Mouse (Mus musculus): ENCODE results near the gene Tecpr2.

The Tecpr2 gene

DNA sequence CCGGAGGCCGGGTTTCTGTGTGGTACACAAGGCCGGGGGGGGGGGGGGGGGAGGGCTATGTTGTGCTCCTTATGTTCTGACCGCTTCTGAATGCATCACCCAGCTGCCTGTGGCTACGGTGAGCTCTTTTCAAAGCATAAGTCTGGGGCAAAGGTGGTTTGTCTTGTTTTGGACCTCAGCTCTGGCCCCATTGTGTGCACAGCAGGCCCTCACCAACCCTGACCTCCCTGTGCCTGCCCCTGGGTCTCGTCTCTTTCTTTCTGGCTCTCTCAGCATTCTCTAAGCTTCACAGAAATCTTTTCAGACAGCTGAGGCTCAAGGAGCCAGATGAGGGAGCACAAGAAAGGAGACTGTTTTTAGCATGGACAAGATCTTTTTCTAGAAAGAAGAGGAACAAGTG is 23.5 kb upstream of the Tecpr2 start:
- no peak for DNase-seq

DNA sequence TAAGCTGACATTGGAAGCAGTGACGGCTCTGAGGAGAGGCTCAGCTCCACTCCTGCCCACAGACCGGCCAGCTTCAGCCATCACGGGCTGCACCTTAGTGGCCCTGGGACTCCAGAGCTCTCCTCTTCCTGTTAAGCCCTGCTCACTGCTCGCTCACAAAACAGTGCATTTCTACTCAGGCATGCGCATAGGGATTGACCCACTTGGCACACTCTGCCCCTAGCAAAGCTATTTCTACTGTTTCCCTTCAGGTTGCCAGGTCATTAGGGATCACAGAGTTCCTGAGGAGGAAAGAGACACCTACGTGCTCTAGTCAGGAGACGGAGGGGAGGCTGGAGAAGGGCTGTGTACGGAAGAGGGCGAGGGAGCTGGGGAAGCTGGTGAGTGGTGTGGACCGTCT is 23.1 kb upstream of the Tecpr2 start:
- DNase-seq, result no peak

DNA sequence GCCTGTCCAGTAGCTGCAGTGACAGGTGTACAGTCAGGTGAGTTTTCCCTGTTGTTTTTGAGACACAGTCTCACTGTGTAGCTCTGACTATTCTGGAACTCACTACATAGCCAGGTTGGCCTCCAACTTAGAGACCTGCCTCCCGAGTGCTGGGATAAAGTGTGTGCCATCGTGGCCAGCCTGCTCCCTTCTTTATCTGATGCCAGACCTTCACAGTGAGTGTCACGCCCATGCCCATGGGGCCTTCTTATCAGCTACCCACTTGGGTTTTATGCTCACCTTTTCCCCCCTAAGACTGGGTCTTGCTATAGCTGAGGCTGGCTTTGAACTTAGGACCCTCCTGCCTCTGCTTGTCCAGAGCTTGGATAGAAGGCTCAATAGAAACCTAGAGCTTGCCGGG is 19.0 kb upstream of the Tecpr2 start:
- DNase-seq, result no peak

DNA sequence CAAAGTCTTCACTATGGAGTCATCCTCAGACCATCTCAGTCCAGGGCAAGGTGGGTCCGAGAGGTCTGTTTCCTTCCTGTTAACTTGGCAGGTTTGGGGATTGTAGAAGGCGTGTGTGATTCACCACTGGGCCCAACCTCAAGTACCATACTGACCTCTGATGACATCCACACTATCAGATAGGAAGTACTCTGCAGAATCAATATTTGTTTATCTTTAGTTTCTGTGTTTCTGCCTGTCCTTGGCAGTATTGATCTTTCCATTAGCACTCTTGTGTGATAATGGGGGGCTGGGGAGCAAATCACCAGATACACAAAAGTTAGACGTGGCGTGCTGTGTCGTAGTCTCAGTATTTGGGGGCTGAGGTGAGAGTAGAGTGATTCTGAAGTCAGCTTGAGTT is 17.8 kb upstream of the Tecpr2 start:
- no peak for DNase-seq

DNA sequence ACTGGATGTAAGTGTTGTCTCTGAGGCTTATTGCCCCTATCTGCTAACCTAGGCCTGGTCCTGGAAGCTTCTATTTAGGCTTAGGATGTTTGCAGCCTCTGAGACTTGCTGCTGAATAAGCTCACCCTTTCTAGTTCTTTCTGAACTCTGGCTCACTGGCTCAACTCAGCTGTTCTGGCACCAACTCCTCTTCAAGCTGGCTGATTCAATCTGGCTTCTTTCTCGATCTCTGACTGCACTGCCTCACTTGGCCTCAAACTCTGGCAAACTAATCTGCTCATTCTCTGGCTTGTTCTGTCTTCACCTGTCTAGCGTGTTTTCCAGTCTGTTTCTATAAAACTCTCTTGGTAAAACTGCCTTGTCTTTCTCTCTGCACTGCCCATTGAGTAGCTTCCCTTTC is 13.7 kb upstream of the Tecpr2 start:
- DNase-seq, result no peak

DNA sequence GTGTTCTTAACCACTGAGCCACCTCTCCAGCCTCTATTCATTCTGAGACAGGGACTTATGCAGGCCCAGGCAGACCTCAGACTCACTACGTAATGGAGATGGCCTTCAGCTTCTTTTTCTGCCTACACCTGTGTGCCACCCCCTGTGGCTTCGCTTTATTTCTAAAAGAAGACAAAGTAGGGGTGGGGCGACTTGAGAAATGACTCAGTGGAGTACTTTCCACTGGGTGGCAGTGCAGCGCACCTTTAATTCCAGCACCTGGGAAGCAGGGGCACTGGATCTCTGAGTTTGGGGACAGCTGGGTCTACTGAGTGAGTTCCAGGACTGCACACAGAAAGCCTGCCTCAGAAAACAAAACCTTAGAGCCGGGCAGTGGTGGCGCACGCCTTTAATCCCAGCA is 6.8 kb upstream of the Tecpr2 start:
- DNase-seq, result peak; percentile 10

DNA sequence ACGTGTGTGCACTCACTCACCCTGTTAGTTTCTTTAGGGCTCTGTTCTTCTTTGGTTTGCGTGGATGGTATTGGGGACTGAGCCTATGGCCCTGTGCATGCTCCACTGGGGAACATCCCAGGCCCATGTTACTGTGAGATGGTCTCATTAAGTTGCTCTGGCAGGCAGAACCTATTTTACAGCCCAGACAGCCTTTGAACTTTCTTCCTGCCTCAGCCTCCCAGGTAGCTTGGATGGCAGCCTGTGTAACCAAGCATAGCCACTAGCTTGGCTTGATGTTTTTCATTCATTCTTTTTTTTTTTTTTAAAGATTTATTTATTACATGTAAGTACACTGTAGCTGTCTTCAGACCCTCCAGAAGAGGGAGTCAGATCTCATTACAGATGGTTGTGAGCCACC is 3.8 kb upstream of the Tecpr2 start:
- no peak for DNase-seq

DNA sequence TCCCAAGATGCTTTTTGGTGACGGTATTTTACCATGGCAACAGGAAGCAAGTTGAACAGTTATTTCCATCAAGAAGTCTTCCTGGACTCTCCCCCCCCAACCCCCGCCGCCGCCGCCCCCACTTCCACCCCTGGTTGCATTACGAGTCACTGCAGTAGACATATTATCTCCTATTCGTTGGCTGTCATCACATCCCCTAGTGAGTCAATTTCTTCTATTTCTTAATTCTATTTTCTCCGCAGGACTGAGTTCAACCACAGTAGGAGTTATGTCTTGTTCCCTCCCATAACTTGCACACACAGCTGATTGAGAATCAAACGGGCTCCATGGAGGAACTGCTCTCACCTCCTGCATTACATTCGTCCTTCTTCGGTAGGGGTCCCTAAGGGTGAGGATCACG is 958 bp upstream of the Tecpr2 start:
- no peak for DNase-seq

DNA sequence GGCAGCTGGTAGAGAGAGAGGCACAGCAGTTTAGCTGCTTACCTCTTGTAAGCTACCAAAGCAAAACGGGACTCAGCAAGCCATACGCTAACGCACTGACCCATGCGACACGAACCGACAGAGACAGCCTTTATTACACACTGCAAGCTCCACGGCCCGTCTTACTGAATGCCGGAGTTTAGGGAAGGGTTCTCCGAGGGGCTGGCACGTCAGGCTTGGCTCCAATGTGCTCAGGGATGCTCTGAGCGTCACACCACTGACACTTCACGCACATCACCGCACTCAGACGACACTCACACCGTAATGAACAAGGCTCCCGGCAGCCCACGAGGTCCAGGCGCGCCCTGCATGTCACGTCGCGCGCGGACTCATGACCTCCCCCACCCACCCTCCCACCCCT is 458 bp upstream of the Tecpr2 start:
- no peak for DNase-seq

DNA sequence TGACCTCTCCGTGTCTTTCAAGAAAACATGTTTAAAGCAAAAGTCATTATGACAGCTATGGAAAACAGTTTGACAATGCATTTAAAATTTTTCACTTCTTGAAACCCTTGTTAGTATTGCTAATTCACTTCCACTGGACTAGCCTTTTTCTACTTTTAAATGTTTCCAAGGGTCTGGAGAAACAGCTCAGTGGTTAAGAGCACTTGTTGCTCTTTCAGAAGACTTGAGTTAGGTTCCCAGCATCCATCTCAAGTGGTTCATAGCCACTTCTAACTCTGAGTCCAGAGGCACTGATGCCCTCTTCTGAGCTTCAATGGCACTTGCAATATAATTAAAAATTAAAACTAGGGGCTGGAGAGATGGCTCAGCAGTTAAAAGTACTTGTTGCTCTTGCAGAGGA is 2.8 kb downstream of the Tecpr2 start:
- peak; percentile 26 for DNase-seq

DNA sequence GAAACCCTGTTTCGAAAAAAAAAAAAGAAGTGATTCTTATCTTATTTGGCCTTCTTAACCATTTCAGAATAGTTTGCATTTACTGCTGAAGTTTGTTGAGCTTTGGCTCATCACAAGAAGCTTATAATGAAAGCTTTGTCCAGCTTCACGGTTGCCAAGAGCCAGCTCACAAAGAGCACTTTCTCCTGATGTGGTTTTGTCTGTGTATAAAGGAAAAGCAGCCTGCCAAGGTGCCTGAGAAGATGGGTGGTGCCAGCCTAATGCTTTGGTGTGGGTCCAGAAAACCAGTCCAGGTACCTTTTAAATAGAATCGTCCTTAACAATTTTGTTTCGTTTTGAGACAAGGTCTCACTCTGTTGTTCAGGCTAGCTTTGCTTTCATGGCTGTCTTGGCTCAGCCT is 13.0 kb downstream of the Tecpr2 start:
- no peak for DNase-seq

DNA sequence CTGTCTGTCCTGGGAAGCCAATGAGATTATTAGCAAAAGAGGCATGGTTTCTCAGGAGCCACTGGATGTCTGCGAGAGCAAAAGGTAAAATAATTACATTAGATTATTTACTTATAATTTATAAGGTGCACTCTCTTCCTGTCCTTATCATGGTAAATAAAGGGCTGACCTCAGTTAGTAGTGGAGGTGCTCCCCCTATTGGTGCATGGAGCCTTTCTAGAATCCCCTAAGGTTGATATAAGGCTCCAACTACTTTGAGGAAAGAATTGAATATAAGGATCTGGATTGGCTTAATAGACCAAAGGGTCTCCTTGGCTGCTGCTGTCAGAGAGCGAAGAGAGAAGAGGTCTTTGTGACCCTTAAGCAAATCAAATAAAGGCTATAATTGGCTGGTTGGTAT is 14.5 kb downstream of the Tecpr2 start:
- DNase-seq, result peak; percentile 61

DNA sequence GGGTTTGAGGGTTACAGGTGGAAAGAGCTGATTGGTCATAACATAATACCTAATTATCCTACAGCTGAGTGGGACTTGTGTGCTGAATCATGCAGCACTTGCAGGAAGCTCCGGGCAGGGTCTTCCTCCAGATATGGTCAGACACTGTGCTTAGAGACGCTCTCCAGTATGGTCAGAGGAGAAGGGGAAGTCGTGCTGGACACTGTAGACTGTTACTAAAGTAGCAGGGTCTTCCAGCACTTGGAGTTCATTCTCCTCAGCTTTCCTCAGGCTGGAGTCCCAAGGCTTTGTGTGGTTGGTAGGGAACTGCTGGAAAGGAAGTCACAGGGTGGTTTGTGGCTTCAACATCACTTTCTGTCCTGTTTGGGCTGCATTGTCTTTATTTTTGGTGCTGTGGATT is 18.8 kb downstream of the Tecpr2 start:
- DNase-seq, result no peak

DNA sequence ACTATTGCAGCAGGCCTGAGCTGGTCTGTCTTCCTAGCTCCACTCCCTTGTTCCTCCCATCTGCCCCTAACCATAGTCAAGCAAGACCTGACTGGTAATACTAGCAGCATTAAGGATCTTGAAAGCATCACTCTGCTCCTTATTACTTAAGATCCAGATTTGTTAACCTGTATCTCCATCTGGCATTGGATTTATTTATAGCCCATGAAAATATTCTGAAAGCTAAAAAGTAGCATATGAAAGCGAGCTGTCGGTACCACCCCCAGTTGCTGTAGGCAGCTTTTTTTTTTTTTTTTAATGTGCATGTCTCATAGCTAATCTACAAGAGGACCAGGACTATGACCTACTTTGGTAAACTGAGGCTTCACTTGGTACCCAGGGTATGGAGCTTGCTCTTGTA is 20.9 kb downstream of the Tecpr2 start:
- DNase-seq, result no peak

DNA sequence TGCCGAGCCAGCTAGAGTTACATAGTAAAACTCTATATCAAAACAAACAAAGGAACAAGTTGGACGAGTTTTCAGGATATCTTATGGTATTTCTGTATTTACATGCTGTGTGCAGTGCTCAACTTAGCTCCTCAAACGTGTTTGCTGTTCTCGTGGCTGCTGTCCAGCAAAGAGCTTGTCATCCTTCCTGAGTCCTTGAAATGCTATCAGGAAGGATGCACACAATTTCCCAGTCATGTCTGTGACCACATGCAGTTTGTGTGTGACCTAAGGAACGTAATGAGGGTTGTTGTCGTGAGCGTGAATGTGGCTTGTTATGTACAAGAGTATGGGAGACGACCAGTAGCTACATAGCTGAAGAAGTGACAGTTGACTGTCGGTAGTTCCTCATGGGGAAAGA is 26.7 kb downstream of the Tecpr2 start:
- no peak for DNase-seq

DNA sequence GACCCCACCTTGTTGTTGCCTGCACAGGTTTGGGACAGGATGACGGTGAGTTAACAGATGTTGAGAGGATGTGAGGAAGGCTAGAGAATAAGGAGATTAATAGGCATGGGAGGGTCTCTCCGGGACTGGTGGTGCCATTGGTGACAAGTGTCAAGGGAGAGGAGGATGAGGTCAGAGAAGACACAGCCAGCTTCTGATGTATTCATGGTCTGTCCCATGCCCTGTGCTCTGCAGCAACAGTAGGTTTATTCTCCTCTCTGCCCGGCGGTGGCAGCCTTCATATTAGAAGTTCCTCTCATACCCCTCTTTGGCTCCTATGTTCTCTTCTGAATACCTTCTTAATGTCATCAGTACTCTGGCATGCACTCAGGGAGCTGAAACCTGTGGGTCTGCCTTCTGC is 31.2 kb downstream of the Tecpr2 start:
- no peak for DNase-seq

DNA sequence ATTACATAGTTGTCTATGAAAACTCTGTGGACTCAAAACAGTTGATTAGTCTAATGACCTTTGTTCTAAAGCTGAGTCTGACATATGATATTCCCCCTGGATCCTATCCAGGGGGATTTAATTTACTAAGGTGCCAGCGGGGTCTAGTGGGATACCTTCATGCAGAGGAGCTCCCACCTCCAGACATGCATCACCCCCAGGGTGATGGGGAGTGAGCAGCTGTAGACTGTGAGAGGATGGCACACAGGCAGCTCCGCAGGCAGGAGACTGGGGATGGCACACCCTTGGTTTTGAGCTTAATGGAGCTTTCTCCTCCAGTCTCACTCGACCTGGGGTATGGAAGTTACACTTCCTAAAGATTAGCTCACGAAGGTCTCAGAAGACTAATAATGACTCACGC is 32.5 kb downstream of the Tecpr2 start:
- DNase-seq, result no peak

DNA sequence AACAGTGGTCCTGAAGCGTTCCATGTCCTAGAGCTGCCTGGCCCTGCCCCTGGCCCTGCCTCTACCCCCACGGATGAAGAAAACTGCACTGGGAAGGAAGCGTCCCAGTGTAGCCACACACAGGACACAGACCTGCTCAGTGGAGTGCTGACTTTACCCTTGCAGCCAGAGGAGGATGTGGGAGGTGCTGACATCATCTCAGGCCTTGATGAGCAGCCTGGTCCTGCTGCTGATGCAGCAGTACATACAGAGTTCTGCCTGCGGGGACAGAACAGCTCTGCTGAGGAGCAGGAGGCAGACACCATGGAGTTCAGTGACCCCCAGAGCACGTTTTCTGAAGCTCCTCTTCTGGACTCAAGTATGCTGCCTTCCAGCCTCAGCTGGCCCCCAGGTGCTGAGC is 43.8 kb downstream of the Tecpr2 start:
- DNase-seq, result no peak

DNA sequence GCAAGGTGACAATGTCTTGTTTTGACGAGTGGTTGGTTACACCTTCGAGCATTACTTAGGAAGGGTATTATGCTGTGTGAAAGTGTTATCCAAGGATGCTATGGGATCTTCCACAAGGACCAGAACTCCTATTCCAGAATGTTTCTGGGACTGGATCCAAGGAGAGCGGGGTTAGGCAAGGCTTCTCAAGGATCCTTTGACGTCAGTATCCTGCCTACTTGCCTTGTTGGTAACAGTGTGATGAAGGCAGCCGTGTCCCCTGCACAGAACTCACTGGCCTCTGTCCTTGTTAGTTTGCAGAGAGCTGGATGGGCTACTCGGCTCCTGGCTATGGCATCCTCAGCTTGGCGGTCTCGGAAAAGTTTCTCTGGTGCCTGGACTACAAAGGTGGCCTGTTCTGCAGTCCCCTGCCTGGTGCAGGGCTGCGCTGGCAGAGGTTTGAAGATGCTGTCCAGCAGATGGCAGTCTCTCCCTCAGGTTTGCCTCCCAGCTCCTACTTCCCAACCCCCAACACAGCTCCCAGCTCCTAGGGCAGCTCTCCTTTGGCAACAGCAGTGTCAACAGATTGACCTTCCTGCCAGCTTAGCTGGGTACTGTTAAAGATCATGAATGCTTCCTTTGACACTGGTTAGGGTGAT is 47.0 kb downstream of the Tecpr2 start:
- peak; percentile 91 for DNase-seq

DNA sequence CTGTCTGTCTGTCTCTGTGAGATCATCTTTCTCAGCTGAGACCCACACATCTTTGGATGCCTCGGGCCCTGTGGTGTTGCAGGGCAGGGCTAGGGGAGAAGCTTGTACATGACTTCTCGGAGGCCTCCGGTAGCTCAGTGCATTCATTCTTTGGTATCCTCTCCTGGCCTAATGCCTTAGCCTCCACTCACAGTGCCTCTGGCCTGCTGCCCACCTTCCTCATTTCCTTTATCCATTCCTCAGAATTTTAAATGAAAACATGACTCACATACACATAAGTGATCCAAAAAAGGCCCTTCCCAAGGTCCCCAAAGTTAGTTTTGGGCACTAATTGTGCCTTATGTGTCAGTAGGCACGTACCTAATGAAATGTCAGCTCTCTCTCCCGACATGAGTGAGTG is 48.4 kb downstream of the Tecpr2 start:
- DNase-seq, result no peak

DNA sequence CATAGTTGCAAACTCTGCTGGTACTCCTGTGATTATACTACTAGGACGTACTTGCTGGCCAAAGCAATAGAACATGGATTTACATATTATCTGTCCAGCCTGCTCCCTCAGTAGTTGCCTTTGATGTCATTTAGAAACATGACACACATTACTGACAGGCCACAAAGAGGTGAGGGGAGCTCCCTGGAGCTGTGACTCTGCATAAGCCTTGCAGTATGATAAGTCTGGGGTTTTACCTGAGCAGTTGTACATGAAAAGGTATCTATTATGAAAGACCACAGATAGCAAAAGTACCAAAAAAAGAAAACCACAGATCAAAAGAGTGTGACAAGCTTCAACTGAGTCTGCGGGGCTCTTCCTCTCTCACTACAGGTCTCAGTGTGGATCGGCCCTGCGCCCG is 50.3 kb downstream of the Tecpr2 start:
- no peak for DNase-seq

DNA sequence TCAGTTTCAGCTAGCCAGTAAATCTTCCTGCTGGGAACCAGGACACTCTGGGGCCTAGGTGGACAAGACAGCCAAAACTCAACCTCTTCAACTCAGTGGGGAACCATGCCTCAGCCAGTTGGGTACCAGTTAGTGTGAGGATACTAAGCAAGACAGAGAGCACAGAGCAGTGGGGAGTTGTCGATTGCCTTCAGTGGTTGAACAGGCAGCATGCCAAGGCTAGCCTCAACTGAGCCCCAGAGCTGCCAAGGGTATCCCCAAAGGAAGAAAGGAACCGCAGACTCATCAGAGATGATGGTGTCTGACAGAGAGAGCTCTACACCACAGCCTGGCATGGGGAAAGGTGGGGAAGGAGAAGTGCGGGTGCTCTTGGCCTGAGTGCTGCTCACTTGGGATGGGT is 51.8 kb downstream of the Tecpr2 start:
- no peak for DNase-seq

DNA sequence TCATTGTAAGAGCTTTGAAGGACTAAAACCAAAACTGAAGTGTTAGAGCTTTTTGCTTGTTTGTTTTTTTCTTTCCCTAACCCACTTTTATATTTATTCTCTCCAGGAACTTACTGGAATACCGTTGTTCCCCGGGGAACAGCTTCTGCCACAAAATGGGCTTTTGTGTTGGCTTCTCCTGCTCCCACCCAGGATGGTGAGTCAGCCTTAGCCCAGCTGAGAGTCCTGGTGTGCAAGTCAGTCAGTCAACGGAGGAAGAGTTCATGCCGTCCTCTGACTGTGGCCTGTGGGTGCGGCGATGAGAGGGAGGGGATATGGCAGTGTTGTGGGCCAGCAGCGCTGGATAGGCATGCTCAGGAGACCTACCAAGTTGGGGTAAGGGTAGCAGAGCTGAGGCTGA is 57.2 kb downstream of the Tecpr2 start:
- no peak for DNase-seq

DNA sequence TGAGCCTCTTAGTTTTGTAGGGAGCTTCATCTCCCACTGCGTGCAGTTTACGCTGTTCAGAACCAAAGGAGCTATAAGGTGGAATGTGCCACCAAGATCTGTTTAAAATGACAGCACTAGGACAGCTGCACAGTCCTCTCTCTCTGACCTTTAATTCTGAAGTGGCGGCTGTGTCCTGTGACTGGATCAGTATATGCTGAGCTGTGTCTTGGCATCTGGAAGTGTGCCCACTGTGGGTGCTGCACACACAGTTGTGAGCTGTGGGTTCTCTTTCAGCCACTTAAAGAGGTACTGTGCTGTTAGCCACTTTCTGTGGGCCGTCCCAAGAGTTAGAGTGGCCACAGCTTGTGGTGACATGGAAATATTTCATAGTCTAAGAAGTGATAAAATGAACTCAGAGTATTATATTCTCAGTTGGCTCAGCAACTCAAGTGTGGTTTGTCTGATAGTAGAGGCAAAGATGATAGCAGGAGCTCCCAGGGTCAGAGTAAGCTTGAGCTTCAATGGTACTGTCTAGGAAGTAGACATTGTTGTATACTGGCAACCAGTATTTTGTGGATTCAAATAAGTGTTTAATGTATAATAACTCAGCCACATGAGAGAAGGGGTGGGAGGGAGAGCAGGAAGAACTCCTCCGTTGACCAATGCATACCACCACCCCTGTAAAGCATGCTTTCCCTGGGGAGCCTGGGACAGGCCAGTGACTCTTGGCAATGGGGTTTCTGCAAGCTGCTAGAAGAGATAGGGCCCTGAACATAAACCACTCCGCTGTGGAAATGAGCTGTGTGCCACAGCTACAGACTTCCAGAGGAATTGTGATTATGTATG is 59.2 kb downstream of the Tecpr2 start:
- no peak for DNase-seq

DNA sequence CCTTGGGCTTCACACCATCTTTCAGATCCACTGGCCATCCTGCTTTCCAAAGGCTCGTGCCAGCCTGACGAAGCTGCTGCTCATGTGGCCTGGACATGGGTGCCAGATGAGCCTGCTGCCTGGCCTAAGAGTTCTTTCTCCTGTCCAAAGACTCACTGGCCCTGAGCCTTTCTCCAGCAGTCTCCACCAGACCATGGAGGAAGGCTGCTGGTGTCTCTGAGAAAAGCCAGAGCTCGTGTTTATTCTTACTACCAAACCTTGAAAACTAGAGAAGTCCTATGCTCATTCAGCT is 59.8 kb downstream of the Tecpr2 start:
- DNase-seq, result no peak

Measured in lung, postnatal 36 days (tissue).